Mouse (Mus musculus) kidney, embryonic 16.5 days (tissue): Measurements from ENCODE around the gene Hrasls5. TPM values are rescaled to one million over a fixed set of nuclear protein-coding genes. Genes with fewer than 3 reads are reported as not detected.
A peak's percentile ranks its signal among the peaks of the same experiment; 100 is the strongest.

Experiments used
- ATAC-seq: fragments of 200-750 bp; cut with Nextera tagmentation; 2 replicates; pipeline ENCODE4 v1.8.0; 2017; ENCODE audit warnings: moderate TSS enrichment; ENCODE audit not compliant: low FRiP score, low TSS enrichment
- H3K27ac ChIP-seq: fragments of 300-500 bp; sonication (generic); 2 replicates; pipeline ENCODE4 v1.5.1; 2014; ENCODE audit warnings: low read length
- H3K27me3 ChIP-seq: fragments of 300-500 bp; sonication (generic); 2 replicates; pipeline ENCODE4 v1.6.1; 2014; ENCODE audit warnings: low read length, control low read depth, mixed read lengths; ENCODE audit not compliant: insufficient read depth
- H3K36me3 ChIP-seq: fragments of 300-500 bp; sonication (generic); 2 replicates; pipeline ENCODE4 v1.6.1; 2014; ENCODE audit warnings: low read length, control low read depth, mixed read lengths; ENCODE audit not compliant: insufficient read depth
- H3K4me1 ChIP-seq: fragments of 300-500 bp; sonication (generic); 2 replicates; pipeline ENCODE4 v1.6.1; 2014; ENCODE audit warnings: low read length, control low read depth, mixed read lengths; ENCODE audit not compliant: insufficient read depth
- H3K4me2 ChIP-seq: fragments of 300-500 bp; sonication (generic); replicated peaks from 2 replicates; pipeline ENCODE4 v1.6.1; 2014; ENCODE audit warnings: low read depth, low read length
- H3K4me3 ChIP-seq: fragments of 300-500 bp; sonication (generic); 2 replicates; pipeline ENCODE4 v1.5.1; 2014; ENCODE audit warnings: mild to moderate bottlenecking, low read length
- H3K9ac ChIP-seq: fragments of 300-500 bp; sonication (generic); replicated peaks from 2 replicates; pipeline ENCODE4 v1.6.1; 2014; ENCODE audit warnings: low read length
- H3K9me3 ChIP-seq: fragments of 300-500 bp; sonication (generic); 2 replicates; pipeline ENCODE4 v1.6.1; 2016; ENCODE audit warnings: low read length, control low read depth
- WGBS: fragments of 180-500 bp; shearing (Covaris S2); extraction: QIAGEN DNeasy Blood & Tissue Kit; methylation state at CpG from one replicate; pipeline ENCODE4 v1.1.7; 2014; 5-methylcytosine and 5-hydroxymethylcytosine counted together
- polyA plus RNA-seq: library from polyadenylated mRNA; unstranded; fragments of >200 nt; fragmentation: Nextera tagmentation; extraction: Ambion mirVana; gene quantifications from 2 replicates; pipeline ENCODE4 v1.2.1, GENCODE M21; 2015

Hrasls5 gene
- polyA plus RNA-seq, 1 experiment from 2014 or later, result not detected

GRCm38 (mm10) chr19:7633786-7634185, 21.4 kb downstream of the Hrasls5 start:
- Histone ChIP-seq H3K4me3 (no peak overlapping the region), H3K9me3 (no peaks in the 10 kb centered on the region), H3K4me2 (no peak overlapping the region), H3K36me3 (no peaks in the 10 kb centered on the region), H3K27me3 (no peaks in the 10 kb centered on the region), H3K9ac (no peak overlapping the region), H3K4me1 (no peaks in the 10 kb centered on the region), H3K27ac (no peak overlapping the region; the same call in 1 of the 2 replicates)
- 74% methylated on average over 1 of the region's 1 CpGs for WGBS
- peak; percentile 84; the same call in 1 of the 2 replicates for ATAC-seq

GRCm38 (mm10) chr19:7648913-7649666, 36.7 kb downstream of the Hrasls5 start:
- H3K36me3 ChIP-seq, result no peaks in the 10 kb centered on the region
- H3K27ac ChIP-seq, result peak overlapping the region; percentile 68; the same call in 1 of the 2 replicates
- H3K4me2 ChIP-seq, result no peak overlapping the region
- ATAC-seq, result peak; percentile 86
- H3K4me1 ChIP-seq, result no peaks in the 10 kb centered on the region
- no peaks in the 10 kb centered on the region for H3K9me3 ChIP-seq
- WGBS, result 53% methylated on average over 8 of the region's 8 CpGs
- no peaks in the 10 kb centered on the region for H3K27me3 ChIP-seq
- H3K9ac ChIP-seq, result no peak overlapping the region
- H3K4me3 ChIP-seq, result no peak overlapping the region

GRCm38 (mm10) chr19:7672033-7672432, 59.7 kb downstream of the Hrasls5 start:
- H3K27me3 ChIP-seq, result no peaks in the 10 kb centered on the region
- H3K4me1 ChIP-seq, result no peaks in the 10 kb centered on the region
- no peak overlapping the region for H3K27ac ChIP-seq
- no peak overlapping the region for H3K4me3 ChIP-seq
- 0 out of 2 replicates have a peak, but pooled peaks cover 2% of the 10 kb centered on the region for H3K9me3 ChIP-seq
- ATAC-seq, result no peak
- no peak overlapping the region for H3K4me2 ChIP-seq
- H3K36me3 ChIP-seq, result no peaks in the 10 kb centered on the region
- 38% methylated on average over 1 of the region's 1 CpGs for WGBS
- H3K9ac ChIP-seq, result no peak overlapping the region

- Histone ChIP-seq H3K27me3 (no peaks in the 10 kb centered on the region), H3K36me3 (no peaks in the 10 kb centered on the region), H3K4me1 (no peaks in the 10 kb centered on the region), H3K9ac (no peak overlapping the region), H3K27ac (no peak overlapping the region), H3K9me3 (no peaks in the 10 kb centered on the region), H3K4me2 (no peak overlapping the region), H3K4me3 (no peak overlapping the region)
- 91% methylated on average over 1 of the region's 1 CpGs for WGBS
- ATAC-seq, result no peak
Observed at GRCm38 (mm10) chr19:7687988-7688387, 75.6 kb downstream of the Hrasls5 start.

Other genes with a start within 250 kb of the Hrasls5 start
- 33.2 and 35.7 TPM in 2 replicates for gene Spindoc, start 229.5 kb upstream of the Hrasls5 start, polyA plus RNA-seq
- gene 2700081O15Rik, start 194.9 kb upstream of the Hrasls5 start, polyA plus RNA-seq, result 4.8 and 5.4 TPM in 2 replicates
- gene Rtn3, start 129.3 kb upstream of the Hrasls5 start, polyA plus RNA-seq, result 169 and 172 TPM in 2 replicates
- 13.1 and 13.2 TPM in 2 replicates for gene Atl3, start 118.5 kb upstream of the Hrasls5 start, polyA plus RNA-seq
- gene Pla2g16, start 55.1 kb upstream of the Hrasls5 start, polyA plus RNA-seq, result 10.5 and 10.8 TPM in 2 replicates
- 1.6 and 2.3 TPM in 2 replicates for gene Lgals12, start 5.3 kb upstream of the Hrasls5 start, polyA plus RNA-seq
- gene Slc22a19, start 98.8 kb downstream of the Hrasls5 start, polyA plus RNA-seq, result 14.9 and 19.4 TPM in 2 replicates
- gene Slc22a26, start 190.1 kb downstream of the Hrasls5 start, polyA plus RNA-seq, result 0.06 and 0.19 TPM in 2 replicates